Mouse (Mus musculus) G1E (cell line): ENCODE data around the gene Grhl3.

Experiments
- CTCF ChIP-seq: IDR thresholded peaks from 2 replicates; pipeline ENCODE4 v1.5.1; 2012; ENCODE audit warnings: low read depth, low read length, inconsistent platforms, mixed read lengths
- GATA1 ChIP-seq: IDR thresholded peaks from 2 replicates; pipeline ENCODE4 v1.6.1; 2012; ENCODE audit warnings: borderline replicate concordance, low read length, inconsistent platforms, mixed read lengths
- POLR2AphosphoS5 ChIP-seq: IDR thresholded peaks from 2 replicates; pipeline ENCODE4 v1.6.1; 2012; ENCODE audit warnings: low read depth, low read length, inconsistent platforms; ENCODE audit not compliant: insufficient replicate concordance

DNA sequence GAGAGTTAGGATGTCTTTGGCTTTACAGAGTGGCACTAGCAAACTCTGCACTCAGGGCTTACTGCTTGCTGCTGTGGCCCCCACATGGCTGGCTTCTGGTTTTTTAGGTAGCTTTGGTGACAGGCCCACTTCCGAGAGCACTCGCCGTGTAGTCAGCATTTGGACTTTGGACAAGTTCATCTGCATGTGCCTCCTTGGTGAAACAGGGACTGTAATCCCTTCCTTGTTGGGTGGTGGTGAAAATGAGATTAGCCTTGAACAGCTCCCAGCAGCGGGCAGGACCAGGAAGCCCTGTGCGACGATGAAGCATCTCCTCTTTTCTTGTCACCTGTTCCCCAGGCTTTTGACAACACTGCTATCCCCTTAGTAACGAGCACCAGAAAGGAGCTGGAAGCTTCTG is 59.6 kb downstream of the Grhl3 start:
- TF ChIP-seq CTCF: no peak
- no peak for TF ChIP-seq GATA1
- no peak for TF ChIP-seq POLR2AphosphoS5
